20 mouse cellular contexts compared by ENCODE assay signal in the genomic region with DNA sequence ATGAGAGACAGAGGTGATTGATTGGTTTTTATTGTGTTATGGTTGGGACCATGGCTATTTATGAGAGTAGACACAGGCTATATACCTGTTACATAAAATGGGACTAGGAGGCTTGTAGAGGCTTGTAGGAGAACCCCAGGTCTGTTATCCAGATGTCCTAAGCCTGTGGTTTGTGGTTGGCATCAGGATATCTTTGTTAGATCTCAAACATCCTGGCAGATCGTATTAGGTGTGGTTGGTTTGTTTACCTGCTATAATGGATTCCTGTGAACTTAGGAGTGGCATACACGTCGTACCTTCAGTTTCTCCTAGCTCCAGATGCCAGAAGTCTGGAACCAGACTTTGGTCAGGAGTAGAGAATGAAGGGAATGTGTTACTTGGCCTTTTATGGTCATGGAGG.
A peak's percentile ranks its signal among the peaks of the same experiment; 100 is the strongest.
DNase-seq lines count a peak whose midpoint lies in the region; ATAC-seq lines count a peak whose summit lies in the region.
"Had no signal": no experiment of that assay in that cellular context is flagged by ENCODE, and none has a peak within 500 bp of the region (broad histone marks: within the 10 kb centered on the region; RNA-seq: fewer than 3 reads in every experiment).

No protein-coding gene starts in this region.

- H3K9ac ChIP-seq in midbrain, embryonic 14.5 days (replicated peaks; ENCODE audit: low read length): no peak overlapping the region
- H3K9ac ChIP-seq: embryonic facial prominence, embryonic 13.5 days; forebrain, embryonic 13.5 days; forebrain, postnatal 0 days; hindbrain, embryonic 12.5 days had no signal

- H3K36me3 ChIP-seq in heart, embryonic 10.5 days: no peaks in the 10 kb centered on the region
- no peaks in the 10 kb centered on the region for H3K36me3 ChIP-seq in midbrain, embryonic 14.5 days (ENCODE audit: control insufficient read depth, insufficient read depth, low read length)
- H3K36me3 ChIP-seq: hindbrain, embryonic 12.5 days had no signal

- no peaks in the 10 kb centered on the region for H3K27me3 ChIP-seq in heart, embryonic 10.5 days (ENCODE audit: insufficient read depth, poor library complexity, severe bottlenecking)
- H3K27me3 ChIP-seq in midbrain, embryonic 14.5 days (ENCODE audit: control insufficient read depth, insufficient read depth, low read length): no peaks in the 10 kb centered on the region
- H3K27me3 ChIP-seq: embryonic facial prominence, embryonic 13.5 days; forebrain, embryonic 13.5 days; hindbrain, embryonic 12.5 days had no signal

- WGBS in heart, embryonic 10.5 days: 59% methylated on average over 3 of the region's 3 CpGs
- WGBS in midbrain, embryonic 14.5 days: 90% methylated on average over 3 of the region's 3 CpGs

- DNase-seq in heart, embryonic 10.5 days (ENCODE audit: low spot score): no peak
- DNase-seq in heart, adult 9 months (ENCODE audit: low spot score in 2 of 2): no peak
- peak; percentile 17 for DNase-seq in CD4-positive, CD25-positive, alpha-beta regulatory T cell, adult 2 months (ENCODE audit: low read depth, low spot score)
- peak; percentile 52 for DNase-seq in induced T-regulatory cell, adult 2 months (ENCODE audit: low read depth)
- DNase-seq in ovary, postnatal 36 days (ENCODE audit: low spot score): no peak
- no peak for DNase-seq in midbrain, embryonic 14.5 days
- DNase-seq in embryo, embryonic 10.5 days (ENCODE audit: low spot score): no peak
- DNase-seq: adrenal gland, postnatal 10 days; cerebellum, adult 11 months; cerebellum, adult 8-10 months; forebrain, postnatal 0 days; gastrocnemius, postnatal 25 days; heart, postnatal 10 days; heart, postnatal 4 days had no signal

- no peaks in the 10 kb centered on the region for H3K4me1 ChIP-seq in heart, embryonic 10.5 days
- no peaks in the 10 kb centered on the region for H3K4me1 ChIP-seq in midbrain, embryonic 14.5 days (ENCODE audit: control insufficient read depth, insufficient read depth, low read length)
- H3K4me1 ChIP-seq: embryonic facial prominence, embryonic 13.5 days; forebrain, embryonic 13.5 days; hindbrain, embryonic 12.5 days had no signal

- H3K9me3 ChIP-seq in heart, embryonic 10.5 days: no peaks in the 10 kb centered on the region
- no peaks in the 10 kb centered on the region for H3K9me3 ChIP-seq in midbrain, embryonic 14.5 days (ENCODE audit: control insufficient read depth, low read length)
- H3K9me3 ChIP-seq: embryonic facial prominence, embryonic 13.5 days; forebrain, embryonic 13.5 days; G1E; hindbrain, embryonic 12.5 days had no signal

- H3K4me2 ChIP-seq in midbrain, embryonic 14.5 days (ENCODE audit: low read length): no peak overlapping the region
- H3K4me2 ChIP-seq: embryonic facial prominence, embryonic 13.5 days; forebrain, embryonic 13.5 days; hindbrain, embryonic 12.5 days had no signal

- H3K27ac ChIP-seq in heart, embryonic 10.5 days: 0 out of 2 replicates have a peak overlapping the region, but pooled peaks have one; percentile 16
- no peak overlapping the region for H3K27ac ChIP-seq in midbrain, embryonic 14.5 days (replicated peaks; ENCODE audit: low read depth, low read length)
- H3K27ac ChIP-seq: embryonic facial prominence, embryonic 13.5 days; forebrain, embryonic 13.5 days; hindbrain, embryonic 12.5 days had no signal

- ATAC-seq in midbrain, embryonic 14.5 days (ENCODE audit: low FRiP score, low TSS enrichment): no peak
- ATAC-seq: forebrain, embryonic 13.5 days; forebrain, postnatal 0 days; hindbrain, embryonic 16.5 days; intestine, embryonic 16.5 days had no signal

- H3K4me3 ChIP-seq in heart, embryonic 10.5 days: no peak overlapping the region
- no peak overlapping the region for H3K4me3 ChIP-seq in midbrain, embryonic 14.5 days (replicated peaks; ENCODE audit: low read depth, low read length)
- H3K4me3 ChIP-seq: embryonic facial prominence, embryonic 13.5 days; forebrain, embryonic 13.5 days; hindbrain, embryonic 12.5 days had no signal

Comparison
In these comparisons a context has a peak if more than half of its experiments do, and no peak if none do; other contexts are left out.
1. DNase-seq: peak in CD4-positive, CD25-positive, alpha-beta regulatory T cell, adult 2 months (single experiment) and induced T-regulatory cell, adult 2 months (single experiment); none in heart, embryonic 10.5 days (single experiment), heart, adult 9 months (0 of 2), ovary, postnatal 36 days (single experiment), midbrain, embryonic 14.5 days (single experiment) and embryo, embryonic 10.5 days (single experiment).